Mouse (Mus musculus): ENCODE measurements around the gene Orm2. TPM values are rescaled to one million over a fixed set of nuclear protein-coding genes. Genes with fewer than 3 reads are reported as not detected.
A peak's percentile ranks its signal among the peaks of the same experiment; 100 is the strongest.
"Not testable (repeated sequence)": the region's sequence is repeated elsewhere in the genome, so short reads cannot be mapped to it uniquely, and the experiment has no call there.

Gene Orm2
- not detected in 2 replicates for polyA plus RNA-seq (2016; fragmentation: Nextera tagmentation; extraction: Ambion mirVana)

GRCm38 (mm10) chr4:63362150-63362549 lies at the start of gene Orm2:
TSS of gene Orm2 (plus strand) at chr4:63362449.
- Histone ChIP-seq H3K36me3 (replicated peaks) (peaks cover under 1% of the 10 kb centered on the region; the same call in 1 of the 2 replicates), H3K4me3 (no peak within 1 kb of the TSS), H3K9me3 (no peaks in the 10 kb centered on the region), H3K27ac (replicated peaks) (no peak within 1 kb of the TSS; the same call in 1 of the 2 replicates), H3K27me3 (replicated peaks; ENCODE audit: low read depth, poor library complexity, severe bottlenecking) (no peaks in the 10 kb centered on the region), H3K4me1 (no peaks in the 10 kb centered on the region)
- WGBS: 88% methylated on average over 5 of the region's 5 CpGs
- no peak for DNase-seq (ENCODE audit: low spot score)

GRCm38 (mm10) chr4:63314063-63314462 lies 48.2 kb upstream of the Orm2 start:
- no peak for DNase-seq (ENCODE audit: low spot score)
- no peaks in the 10 kb centered on the region for H3K9me3 ChIP-seq
- H3K27ac ChIP-seq (replicated peaks): no peak overlapping the region
- no peak overlapping the region for H3K4me3 ChIP-seq
- 82% methylated on average over 5 of the region's 5 CpGs for WGBS
- H3K27me3 ChIP-seq (replicated peaks; ENCODE audit: low read depth, poor library complexity, severe bottlenecking): no peaks in the 10 kb centered on the region
- peaks cover 15% of the 10 kb centered on the region for H3K36me3 ChIP-seq (replicated peaks)
- H3K4me1 ChIP-seq: no peaks in the 10 kb centered on the region

GRCm38 (mm10) chr4:63316076-63316746 lies 46.0 kb upstream of the Orm2 start:
- no peak overlapping the region for H3K27ac ChIP-seq (replicated peaks)
- peaks cover 19% of the 10 kb centered on the region for H3K36me3 ChIP-seq (replicated peaks)
- no peaks in the 10 kb centered on the region for H3K4me1 ChIP-seq
- no peaks in the 10 kb centered on the region for H3K9me3 ChIP-seq
- no peak overlapping the region for H3K4me3 ChIP-seq
- WGBS: 71% methylated on average over 9 of the region's 9 CpGs
- no peak for DNase-seq (ENCODE audit: low spot score)
- no peaks in the 10 kb centered on the region for H3K27me3 ChIP-seq (replicated peaks; ENCODE audit: low read depth, poor library complexity, severe bottlenecking)

GRCm38 (mm10) chr4:63319566-63319965 lies 42.7 kb upstream of the Orm2 start:
- not testable (repeated sequence) for H3K4me3 ChIP-seq; H3K9me3 ChIP-seq; H3K4me1 ChIP-seq; H3K27me3 ChIP-seq (replicated peaks; ENCODE audit: low read depth, poor library complexity, severe bottlenecking); H3K27ac ChIP-seq (replicated peaks)
- H3K36me3 ChIP-seq (replicated peaks): peaks cover 49% of the 10 kb centered on the region
- WGBS: 33% methylated on average over 3 of the region's 3 CpGs
- peak; percentile 70 for DNase-seq (ENCODE audit: low spot score)

GRCm38 (mm10) chr4:63323275-63323815 lies 38.9 kb upstream of the Orm2 start:
- Histone ChIP-seq H3K9me3 (no peaks in the 10 kb centered on the region), H3K4me1 (no peaks in the 10 kb centered on the region), H3K27ac (replicated peaks) (no peak overlapping the region), H3K4me3 (no peak overlapping the region), H3K36me3 (replicated peaks) (peaks cover 50% of the 10 kb centered on the region), H3K27me3 (replicated peaks; ENCODE audit: low read depth, poor library complexity, severe bottlenecking) (no peaks in the 10 kb centered on the region)
- 77% methylated on average over 8 of the region's 8 CpGs for WGBS
- DNase-seq (ENCODE audit: low spot score): no peak

GRCm38 (mm10) chr4:63333403-63333802 lies 28.8 kb upstream of the Orm2 start:
- WGBS: 94% methylated on average over 4 of the region's 4 CpGs
- peaks cover 7% of the 10 kb centered on the region for H3K4me1 ChIP-seq
- DNase-seq (ENCODE audit: low spot score): no peak
- H3K36me3 ChIP-seq (replicated peaks): peaks cover 34% of the 10 kb centered on the region
- no peaks in the 10 kb centered on the region for H3K27me3 ChIP-seq (replicated peaks; ENCODE audit: low read depth, poor library complexity, severe bottlenecking)
- no peak overlapping the region for H3K27ac ChIP-seq (replicated peaks)
- no peak overlapping the region for H3K4me3 ChIP-seq
- no peaks in the 10 kb centered on the region for H3K9me3 ChIP-seq

- no peaks in the 10 kb centered on the region for H3K27me3 ChIP-seq (replicated peaks; ENCODE audit: low read depth, poor library complexity, severe bottlenecking)
- no peaks in the 10 kb centered on the region for H3K9me3 ChIP-seq
- no peaks in the 10 kb centered on the region for H3K36me3 ChIP-seq (replicated peaks)
- H3K4me3 ChIP-seq: no peak overlapping the region
- no peaks in the 10 kb centered on the region for H3K4me1 ChIP-seq
- WGBS: 68% methylated on average over 3 of the region's 3 CpGs
- DNase-seq (ENCODE audit: low spot score): no peak
- H3K27ac ChIP-seq (replicated peaks): no peak overlapping the region
These were observed 23.7 kb upstream of the Orm2 start for GRCm38 (mm10) chr4:63338414-63339076.

GRCm38 (mm10) chr4:63342491-63342890 lies 19.8 kb upstream of the Orm2 start:
- Histone ChIP-seq H3K4me3 (no peak overlapping the region), H3K27me3 (replicated peaks; ENCODE audit: low read depth, poor library complexity, severe bottlenecking) (no peaks in the 10 kb centered on the region), H3K4me1 (no peaks in the 10 kb centered on the region), H3K36me3 (replicated peaks) (no peaks in the 10 kb centered on the region), H3K9me3 (no peaks in the 10 kb centered on the region), H3K27ac (replicated peaks) (no peak overlapping the region)
- no peak for DNase-seq (ENCODE audit: low spot score)
- WGBS: 70% methylated on average over 4 of the region's 4 CpGs

- 75% methylated on average over 3 of the region's 3 CpGs for WGBS
- Histone ChIP-seq H3K27me3 (replicated peaks; ENCODE audit: low read depth, poor library complexity, severe bottlenecking) (no peaks in the 10 kb centered on the region), H3K9me3 (no peaks in the 10 kb centered on the region), H3K4me3 (no peak overlapping the region), H3K36me3 (replicated peaks) (no peaks in the 10 kb centered on the region), H3K4me1 (no peaks in the 10 kb centered on the region), H3K27ac (replicated peaks) (no peak overlapping the region)
- DNase-seq (ENCODE audit: low spot score): no peak
These were observed 18.6 kb upstream of the Orm2 start for GRCm38 (mm10) chr4:63343608-63344007.

GRCm38 (mm10) chr4:63344295-63344694 lies 18.0 kb upstream of the Orm2 start, which contains the start of gene Orm1:
TSS of gene Orm1 (plus strand) at chr4:63344560.
- WGBS: 90% methylated on average over 8 of the region's 8 CpGs

GRCm38 (mm10) chr4:63345261-63345660 lies 17.0 kb upstream of the Orm2 start:
- Histone ChIP-seq H3K4me1 (no peaks in the 10 kb centered on the region), H3K27me3 (replicated peaks; ENCODE audit: low read depth, poor library complexity, severe bottlenecking) (no peaks in the 10 kb centered on the region), H3K36me3 (replicated peaks) (no peaks in the 10 kb centered on the region), H3K4me3 (no peak overlapping the region), H3K27ac (replicated peaks) (no peak overlapping the region), H3K9me3 (no peaks in the 10 kb centered on the region)
- DNase-seq (ENCODE audit: low spot score): no peak

More at GRCm38 (mm10) chr4:63344295-63344694, 18.0 kb upstream of the Orm2 start, which contains the start of gene Orm1:
- H3K27ac ChIP-seq (replicated peaks): no peak within 1 kb of the TSS
- H3K9me3 ChIP-seq: no peaks in the 10 kb centered on the region
- no peaks in the 10 kb centered on the region for H3K4me1 ChIP-seq
- H3K36me3 ChIP-seq (replicated peaks): no peaks in the 10 kb centered on the region
- DNase-seq (ENCODE audit: low spot score): no peak
- H3K27me3 ChIP-seq (replicated peaks; ENCODE audit: low read depth, poor library complexity, severe bottlenecking): no peaks in the 10 kb centered on the region
- H3K4me3 ChIP-seq: no peak within 1 kb of the TSS

GRCm38 (mm10) chr4:63346659-63347058 lies 15.6 kb upstream of the Orm2 start:
- Histone ChIP-seq H3K27ac (replicated peaks) (no peak overlapping the region), H3K4me3 (no peak overlapping the region), H3K4me1 (no peaks in the 10 kb centered on the region), H3K9me3 (no peaks in the 10 kb centered on the region), H3K36me3 (replicated peaks) (no peaks in the 10 kb centered on the region), H3K27me3 (replicated peaks; ENCODE audit: low read depth, poor library complexity, severe bottlenecking) (no peaks in the 10 kb centered on the region)
- no peak for DNase-seq (ENCODE audit: low spot score)
- WGBS: 90% methylated on average over 4 of the region's 4 CpGs

GRCm38 (mm10) chr4:63348524-63348923 lies 13.7 kb upstream of the Orm2 start:
- 74% methylated on average over 6 of the region's 6 CpGs for WGBS
- no peaks in the 10 kb centered on the region for H3K9me3 ChIP-seq
- DNase-seq (ENCODE audit: low spot score): no peak
- no peaks in the 10 kb centered on the region for H3K36me3 ChIP-seq (replicated peaks)
- no peaks in the 10 kb centered on the region for H3K4me1 ChIP-seq
- H3K27ac ChIP-seq (replicated peaks): no peak overlapping the region
- no peaks in the 10 kb centered on the region for H3K27me3 ChIP-seq (replicated peaks; ENCODE audit: low read depth, poor library complexity, severe bottlenecking)
- no peak overlapping the region for H3K4me3 ChIP-seq
